Mouse (Mus musculus) mesoderm, embryonic 11.5 days (tissue): ENCODE data around the gene Soat2.
A peak's percentile ranks its signal among the peaks of the same experiment; 100 is the strongest.

Experiments used
- DNase-seq: peaks from one replicate; pipeline ENCODE4 v3.0.0-alpha.2; 2012; ENCODE audit warnings: low read depth, low spot score

Soat2 gene

DNA sequence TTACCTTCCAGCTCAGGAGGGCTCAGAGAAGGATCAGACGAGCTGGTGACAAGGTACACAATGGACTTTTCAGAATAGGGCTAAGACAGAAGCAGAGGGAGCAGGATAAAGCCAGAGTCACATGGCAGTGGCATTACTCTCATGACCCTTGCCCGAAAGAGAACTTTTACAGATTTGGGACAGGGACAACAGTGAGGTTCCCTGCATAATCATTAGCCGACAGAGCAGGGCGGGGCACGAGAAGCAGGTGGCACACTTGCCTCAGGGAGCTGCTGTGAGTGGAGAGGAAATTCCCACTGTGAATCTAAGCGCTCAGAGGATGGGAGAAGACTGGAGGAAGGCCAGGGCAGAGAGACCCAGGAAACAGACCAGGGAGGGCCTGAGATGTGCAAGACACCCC lies 38.6 kb downstream of the Soat2 start:
- no peak for DNase-seq

DNA sequence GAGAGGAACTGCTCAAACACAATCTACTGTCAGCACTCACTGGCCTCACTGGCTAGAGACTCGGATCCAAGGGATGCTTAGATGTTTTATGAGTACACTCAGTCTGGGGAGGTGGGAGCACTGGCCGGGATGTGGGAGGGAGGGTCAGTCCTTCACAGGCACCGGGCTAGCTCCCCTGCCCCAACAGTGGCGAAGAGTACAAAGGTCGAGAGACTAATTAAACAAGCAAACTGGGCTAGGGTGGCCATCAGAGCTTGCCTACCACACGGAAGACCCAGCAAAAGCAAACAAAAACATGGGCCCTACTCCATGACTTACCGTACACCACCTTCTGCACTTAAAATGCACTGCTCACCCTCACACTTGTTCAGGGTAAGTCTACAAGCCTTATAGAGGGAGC lies 41.4 kb downstream of the Soat2 start:
- DNase-seq: no peak

DNA sequence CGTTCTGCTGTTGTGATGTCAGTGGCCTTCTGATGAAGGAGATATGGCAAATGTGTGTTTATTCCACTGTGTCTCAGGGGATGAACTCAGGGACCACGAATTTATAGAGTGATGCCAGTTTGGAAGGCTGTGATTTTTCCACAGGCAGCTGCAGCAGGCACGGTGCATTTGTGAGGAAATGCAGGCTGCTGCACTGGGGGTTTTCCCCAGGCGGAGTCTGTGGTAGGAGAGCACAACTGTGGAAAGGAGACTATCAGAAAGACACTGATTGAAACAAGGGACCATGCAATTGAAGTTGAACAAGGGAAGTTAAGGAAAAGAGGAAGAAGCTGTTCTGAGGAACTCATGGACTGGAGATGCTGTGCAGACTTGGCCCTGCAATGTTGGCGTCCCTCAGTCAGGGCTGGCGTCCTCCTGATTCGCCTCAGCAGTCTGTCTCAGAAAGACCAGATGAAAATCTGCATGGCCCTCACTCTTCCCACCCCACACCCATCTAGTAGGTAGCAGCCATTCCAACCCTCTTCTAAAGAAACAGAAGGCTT lies 42.0 kb downstream of the Soat2 start:
- no peak for DNase-seq

DNA sequence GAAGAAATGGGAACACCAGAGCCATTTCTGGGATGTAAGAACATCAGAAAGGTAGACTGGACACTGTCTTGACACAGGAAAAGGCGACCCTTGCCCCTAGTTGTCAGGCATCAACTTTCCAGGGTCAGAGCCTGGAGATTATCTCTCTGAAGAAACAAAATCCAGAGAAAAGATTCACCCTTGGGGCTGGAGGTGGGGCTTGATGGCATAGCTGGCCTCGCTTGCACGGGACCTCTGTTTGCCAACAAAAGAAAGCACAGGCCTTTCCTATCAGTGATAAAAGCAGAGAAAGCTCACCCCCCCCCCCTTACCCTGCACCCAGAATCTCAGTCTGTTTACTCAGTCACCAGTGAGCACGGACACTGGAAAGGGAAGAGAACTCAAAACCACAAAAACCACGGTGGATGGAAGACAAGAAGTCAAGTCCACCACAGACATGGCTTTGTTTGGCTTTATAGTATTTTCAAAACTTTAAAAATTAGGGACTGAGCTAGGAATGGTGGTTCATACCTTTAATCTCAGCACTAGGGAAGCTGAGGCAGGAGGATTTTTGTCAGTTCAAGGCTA lies 42.6 kb downstream of the Soat2 start:
- no peak for DNase-seq

DNA sequence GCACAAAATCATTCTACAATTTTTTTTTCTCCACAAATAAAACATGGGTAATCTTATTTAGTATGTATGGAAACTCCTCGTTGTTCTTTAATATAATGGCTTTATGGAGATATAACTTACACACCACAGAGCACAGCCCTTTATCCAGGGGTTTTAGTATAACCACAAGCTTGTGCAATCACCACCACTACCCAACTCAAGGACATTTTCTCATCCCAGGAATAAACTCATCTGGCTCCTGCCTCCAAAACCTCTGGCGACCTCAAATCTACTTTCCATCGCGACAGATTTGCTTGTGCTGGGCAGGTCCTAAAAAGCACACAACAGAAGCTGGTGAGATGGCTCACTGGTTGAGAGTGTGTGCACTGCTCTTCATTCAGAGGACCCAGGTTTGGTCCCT lies 43.3 kb downstream of the Soat2 start:
- DNase-seq: no peak

DNA sequence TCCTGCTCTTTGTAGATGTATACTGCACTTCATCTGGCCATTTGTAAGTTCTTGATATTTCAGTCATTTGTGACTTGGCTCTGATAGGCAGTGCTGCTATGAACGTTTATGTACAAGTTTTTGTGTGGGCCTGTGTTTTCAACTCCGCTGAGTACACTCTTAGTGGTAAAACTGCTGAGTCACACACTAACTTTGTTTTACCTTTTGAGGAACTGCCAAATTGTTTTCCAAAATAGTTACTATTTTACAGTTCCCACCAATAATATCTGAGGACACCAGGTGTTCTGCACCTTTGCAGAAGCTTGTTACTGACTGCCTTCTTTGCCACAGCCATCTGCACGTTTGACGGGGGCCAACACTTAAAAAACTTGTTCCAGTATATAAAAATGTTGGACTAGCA lies 44.1 kb downstream of the Soat2 start:
- no peak for DNase-seq

DNA sequence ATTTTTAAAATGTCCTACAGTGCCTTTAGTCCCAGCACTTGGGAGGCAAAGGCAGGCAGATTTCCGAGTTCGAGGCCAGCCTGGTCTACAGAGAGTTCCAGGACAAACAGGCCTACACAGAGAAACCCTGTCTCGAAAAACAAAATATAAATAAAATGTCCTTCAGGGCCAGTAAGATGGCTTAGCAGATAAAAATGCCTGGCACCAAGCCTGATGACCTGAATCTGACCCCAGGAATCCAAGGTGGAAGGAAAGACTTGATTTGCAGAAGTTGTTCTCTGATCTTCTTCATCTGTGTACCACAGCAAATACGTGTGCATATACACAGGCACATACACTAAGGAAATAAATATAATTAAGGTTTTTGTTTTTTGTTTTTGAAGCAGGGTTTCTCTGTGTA lies 45.0 kb downstream of the Soat2 start:
- DNase-seq: no peak

DNA sequence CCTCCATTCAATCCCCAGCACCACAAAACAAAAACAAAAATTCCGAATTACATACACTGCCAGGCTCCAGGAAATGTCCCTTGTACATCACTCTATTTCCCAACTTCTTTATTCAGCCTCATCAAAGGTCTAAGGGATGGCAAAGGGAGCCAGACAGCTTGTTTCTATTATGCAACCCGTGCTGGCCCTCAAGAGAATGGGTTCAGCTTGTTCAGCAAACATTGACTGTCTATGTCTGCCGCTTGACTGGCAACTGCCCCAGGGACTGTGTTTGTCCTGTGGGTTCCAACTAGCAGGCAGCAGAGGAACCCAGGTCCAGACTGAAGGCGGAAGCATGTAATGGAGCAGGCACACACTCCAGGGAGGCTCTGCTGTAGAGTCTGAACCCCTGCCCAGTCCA lies 48.5 kb downstream of the Soat2 start:
- no peak for DNase-seq

DNA sequence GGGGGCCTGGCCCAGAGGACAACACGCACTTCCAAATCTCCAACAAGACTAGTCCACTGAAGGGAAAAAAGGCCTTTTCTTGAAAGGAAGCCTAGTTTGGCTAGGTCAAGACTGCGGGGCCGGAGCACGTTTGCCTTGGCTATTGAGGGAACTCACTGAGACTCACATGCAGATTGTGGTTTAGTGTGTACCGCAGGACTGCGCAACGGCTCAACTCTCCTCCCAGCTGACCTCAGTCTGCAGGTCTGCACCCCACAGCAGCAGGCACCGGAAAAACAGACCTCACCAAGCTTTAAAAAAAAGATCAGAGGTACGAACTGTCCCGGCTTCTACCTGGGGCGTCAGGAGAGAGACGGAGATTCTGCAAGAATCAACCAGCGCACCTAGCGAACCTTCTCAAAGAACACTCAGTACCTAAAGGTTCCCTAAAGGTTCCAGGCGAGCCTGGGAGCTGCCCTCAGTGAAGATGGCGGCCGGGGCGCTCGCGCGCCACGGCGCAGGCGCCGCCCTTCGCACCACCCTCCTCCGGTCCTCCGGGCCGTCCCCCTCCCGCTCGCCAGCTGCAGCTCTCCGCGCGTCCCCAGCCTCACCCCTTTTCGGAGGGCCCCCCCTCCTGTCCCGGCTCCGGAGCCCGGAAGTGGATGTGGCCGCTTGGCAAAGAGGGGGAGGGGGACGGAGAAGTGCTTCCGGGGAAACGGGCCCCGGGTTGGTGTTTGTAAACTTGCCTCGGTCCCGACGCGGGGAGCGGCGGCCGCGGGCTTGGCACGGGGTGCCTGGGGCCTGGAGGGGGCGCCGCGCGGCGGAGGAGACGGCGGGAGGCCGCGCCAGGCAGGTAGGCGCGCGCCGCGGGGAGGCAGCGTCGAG lies 52.9 kb downstream of the Soat2 start, which contains the start of gene Zfp740:
Gene Zfp740 (plus strand): TSS at position 279 of the 864 bp plus-strand sequence.
- peak; percentile 97 for DNase-seq

DNA sequence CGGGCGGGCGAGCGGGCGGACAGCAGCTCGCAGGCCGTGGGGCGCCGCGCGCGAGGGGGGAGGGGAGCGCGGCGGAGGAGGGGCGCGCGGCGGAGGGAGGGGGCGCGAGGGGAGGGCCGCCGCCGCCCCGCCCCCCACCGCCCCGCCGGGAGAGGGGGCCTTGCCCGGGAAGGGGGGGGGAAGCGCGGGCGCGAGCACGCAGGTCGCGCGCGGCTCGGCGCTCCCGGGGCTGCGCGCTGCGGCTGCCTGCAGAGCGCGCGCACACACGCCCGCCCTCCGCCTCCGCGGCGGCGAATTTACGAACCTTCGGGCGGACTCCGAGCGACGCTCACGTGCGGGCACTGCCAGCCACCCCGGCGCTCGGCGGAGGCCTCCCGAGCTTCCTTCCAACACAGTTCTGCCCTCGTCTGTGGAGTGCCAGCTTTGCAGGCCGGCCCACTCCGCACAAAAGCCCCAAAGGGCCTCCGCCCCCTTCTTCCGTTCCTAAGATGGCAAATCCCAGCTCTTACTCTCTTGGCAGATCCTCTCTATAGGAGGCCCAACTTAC lies 53.6 kb downstream of the Soat2 start:
- peak; percentile 72 for DNase-seq

DNA sequence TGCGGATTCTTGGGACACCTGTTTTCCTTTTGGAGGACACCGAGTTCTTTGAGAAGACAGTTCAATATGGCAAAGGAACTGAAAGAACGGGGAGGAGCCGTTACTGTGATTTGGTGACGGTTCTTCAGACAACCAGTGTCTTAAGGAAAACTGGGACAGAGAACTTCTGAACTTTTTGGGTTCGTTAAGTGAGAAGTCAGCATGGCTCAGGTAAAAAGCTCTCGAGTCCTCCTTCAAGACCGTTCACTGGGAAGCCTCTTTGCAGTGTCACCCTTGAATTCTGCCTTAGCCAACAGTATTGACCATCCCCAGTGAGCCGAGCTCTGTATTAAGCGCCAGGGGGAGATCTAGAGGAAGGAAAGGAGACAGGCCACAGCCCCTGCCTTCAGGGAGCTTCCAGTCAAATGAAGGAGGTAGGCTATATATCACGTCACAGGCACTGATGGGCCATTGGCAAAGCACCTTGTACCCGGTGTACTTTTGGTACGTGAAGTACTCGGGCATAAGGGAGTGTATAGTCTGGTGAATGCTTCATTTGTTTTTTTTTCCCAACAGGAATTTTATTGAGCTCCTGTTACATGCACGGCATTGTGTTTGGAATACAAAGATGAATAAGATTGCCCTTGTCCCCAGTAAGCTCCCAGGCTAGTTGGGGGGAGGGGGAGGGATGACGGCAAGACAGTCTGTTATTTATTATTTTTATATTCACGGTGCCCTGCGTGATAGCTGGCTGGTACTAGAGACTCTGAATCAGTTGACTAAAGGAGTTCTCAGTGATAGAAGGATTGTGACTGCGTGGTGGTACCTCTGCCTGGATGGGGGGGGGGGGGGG lies 54.6 kb downstream of the Soat2 start, which contains the start of gene Csad:
Gene Csad (minus strand): TSS at position 51 of the 832 bp plus-strand sequence.
- peak; percentile 16 for DNase-seq

DNA sequence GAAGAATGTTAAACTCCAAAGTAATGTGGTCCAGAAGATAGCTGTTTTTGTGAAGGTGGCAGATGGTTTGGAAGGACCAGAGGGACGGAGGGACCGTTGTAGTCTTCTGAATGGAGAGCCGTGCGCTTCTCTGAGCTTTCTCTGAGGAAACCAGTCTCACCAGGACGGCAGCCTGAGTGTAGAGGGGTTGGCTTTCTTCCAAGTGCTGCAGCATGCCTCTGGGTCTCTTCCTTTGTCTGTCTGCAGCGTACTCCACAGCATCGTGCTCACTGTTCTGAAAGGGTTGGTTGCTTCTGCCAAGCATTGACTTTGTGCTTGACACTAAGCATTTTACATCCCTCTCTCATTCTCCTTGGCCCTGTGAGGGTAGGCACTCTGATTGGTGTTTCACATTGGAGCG lies 55.5 kb downstream of the Soat2 start:
- DNase-seq: no peak

DNA sequence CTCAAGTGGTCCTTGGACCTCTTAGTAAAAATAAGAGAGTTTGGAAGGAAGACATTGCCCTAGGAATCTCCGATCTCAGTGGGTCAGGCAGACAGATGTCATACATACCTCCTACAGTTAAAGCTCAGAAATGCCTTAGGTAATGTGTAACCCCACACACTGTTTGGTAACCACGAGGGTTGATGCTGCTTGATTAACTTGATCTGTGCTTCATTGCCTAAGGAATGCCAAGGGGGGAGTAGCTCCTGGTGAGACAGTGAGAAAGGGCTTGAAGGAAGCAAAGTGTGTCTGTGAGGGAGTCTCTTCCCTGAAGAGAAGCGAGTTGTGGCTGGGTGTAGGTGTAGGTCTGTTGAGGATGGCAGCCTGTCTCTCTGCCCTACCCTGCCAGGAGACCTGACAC lies 57.0 kb downstream of the Soat2 start:
- no peak for DNase-seq

DNA sequence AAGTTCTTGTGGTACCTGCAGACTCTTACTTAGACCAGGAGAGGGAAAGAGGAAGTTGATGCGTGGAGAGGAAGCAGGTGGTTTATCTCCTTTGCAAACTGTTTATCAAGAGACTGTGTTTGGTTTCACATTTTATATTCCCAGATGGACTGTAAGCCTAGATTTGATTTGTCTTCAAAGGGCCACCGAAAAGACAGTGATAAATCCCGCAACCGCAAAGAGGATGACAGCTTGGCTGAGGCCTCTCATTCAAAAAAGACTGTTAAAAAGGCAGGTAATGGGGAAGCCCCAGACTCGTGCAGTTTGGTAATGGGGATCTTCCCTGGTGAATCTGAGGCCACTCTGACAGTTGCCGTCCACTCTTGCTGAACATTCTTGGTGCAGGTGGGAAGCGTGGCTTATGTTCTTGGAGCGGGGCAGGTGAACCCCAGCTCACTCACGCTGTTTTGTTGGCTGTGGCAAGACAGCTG lies 57.8 kb downstream of the Soat2 start:
- no peak for DNase-seq

DNA sequence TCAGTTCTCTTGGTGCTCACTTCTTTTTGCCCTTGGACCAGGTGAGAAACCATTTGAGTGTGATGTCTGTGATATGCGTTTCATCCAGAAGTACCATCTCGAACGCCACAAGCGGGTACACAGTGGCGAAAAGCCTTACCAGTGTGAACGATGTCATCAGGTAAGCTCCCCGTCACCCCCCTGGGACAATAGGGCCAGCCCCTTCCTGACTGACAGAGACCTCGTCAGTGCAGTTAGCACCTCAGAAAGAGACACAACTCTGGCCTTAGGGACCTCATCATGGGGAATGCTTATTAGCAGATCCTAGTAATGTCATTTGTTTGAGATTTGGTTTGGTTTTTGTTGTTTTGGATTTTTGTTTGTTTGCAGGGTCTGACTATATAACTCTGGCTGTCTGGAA lies 58.8 kb downstream of the Soat2 start:
- DNase-seq: no peak

DNA sequence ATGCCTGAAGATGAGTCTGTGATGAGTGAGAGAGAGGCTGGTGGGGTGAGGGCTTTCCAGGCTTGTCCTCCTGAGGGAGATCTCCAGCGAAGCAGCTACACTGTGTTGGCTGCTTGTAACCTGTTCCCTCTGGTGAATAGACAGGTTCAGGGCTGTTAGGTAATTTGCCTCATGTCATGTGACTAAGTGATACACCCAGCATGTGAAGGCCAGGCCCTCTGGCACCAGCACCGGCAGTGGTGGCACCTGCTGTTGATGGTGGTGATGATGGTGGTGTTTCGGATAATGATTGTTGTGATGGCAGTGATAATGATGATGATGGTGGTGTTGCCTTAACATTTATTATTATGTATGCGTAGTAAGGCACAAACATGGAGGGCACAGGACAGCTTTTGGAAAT lies 60.5 kb downstream of the Soat2 start:
- DNase-seq: no peak

DNA sequence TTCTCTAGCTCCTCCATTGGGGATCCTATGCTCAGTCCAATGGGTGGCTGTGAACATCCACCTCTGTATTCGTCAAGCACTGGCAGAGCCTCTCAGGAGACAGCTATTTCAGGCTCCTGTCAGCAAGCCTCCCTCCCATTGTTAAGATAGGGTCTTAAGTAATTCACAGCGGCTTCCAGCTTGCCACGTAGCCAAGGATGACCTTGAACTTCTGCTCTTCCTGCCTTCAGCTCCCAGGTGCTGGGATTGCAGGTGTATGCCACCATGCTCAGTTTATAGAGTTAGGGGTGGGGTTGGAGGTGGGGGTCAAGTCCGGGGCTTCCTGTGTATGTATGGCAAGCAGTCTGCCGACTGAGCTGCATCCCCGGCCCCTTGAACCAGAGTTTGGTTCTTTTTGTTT lies 61.6 kb downstream of the Soat2 start:
- no peak for DNase-seq
